Mouse (Mus musculus) right cerebral cortex, postnatal 10 days (tissue): ENCODE data around the gene Dnajb3.
"Not testable (repeated sequence)": the region's sequence is repeated elsewhere in the genome, so short reads cannot be mapped to it uniquely, and the experiment has no call there.

Source experiments
- DNase-seq, 2 experiments: peaks; one replicate each; pipeline ENCODE4 v3.0.0; 2021; ENCODE audit warnings: low spot score in 2 of 2

Dnajb3 gene

DNA sequence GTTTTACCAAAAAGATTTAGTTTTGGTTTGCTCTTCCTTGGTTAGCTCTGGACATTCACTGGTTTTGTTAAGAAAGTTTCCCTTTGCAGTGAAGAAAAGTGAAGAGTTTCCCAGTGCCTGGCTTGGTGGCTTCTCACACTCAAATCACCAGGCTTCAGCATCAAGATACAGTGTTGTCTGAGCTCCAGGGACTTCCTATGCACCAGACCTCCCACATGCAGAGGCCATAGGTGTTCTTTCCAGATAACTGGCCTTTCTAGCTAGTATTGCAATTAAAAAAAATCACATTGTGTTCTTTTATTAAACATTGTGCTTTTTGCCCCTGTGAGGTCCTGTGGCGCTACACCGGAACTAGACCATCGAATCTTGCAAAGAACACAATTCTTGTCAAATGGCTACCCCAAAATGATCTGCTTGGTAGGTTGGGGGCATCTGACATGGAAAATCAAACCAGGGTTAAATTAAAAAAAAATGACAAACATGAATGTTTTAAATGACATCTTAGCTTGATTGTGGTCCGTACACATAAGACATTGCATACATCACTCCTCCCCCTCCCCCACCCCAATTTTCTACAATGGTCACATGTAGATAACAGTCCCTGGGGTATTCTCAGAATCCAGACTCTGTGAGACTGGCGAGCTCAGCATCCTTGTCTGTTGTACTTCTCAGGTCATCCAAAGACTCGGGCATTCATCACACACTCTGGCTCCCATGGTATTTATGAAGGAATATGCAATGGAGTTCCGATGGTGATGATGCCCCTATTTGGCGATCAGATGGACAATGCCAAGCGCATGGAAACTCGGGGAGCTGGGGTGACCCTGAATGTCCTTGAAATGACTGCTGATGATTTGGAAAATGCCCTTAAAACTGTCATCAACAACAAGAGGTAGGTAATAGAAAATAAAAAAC is 10.1 kb upstream of the Dnajb3 start:
- no peak for DNase-seq

DNA sequence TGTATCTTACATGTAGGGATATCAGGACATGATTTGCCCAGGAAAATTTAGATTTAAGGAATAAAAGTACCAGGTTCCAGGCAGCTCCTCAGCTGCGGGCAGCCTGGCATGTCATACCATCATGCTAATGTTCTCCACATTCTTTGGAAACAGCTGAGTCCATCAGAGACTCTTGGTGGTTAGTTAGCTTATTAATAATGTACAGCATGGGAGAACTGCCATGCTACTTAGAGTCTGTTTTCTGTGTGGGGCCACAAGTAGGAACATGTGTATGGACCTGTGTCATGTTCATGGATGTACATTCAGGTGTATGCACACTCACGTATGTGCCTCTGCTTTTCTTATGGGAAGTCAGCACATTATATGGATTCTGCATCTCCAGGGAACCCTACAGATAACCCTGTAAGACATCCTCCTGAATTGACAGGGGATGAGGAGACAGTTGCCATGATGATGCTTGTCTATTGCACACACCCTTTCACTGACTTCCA is 8.9 kb upstream of the Dnajb3 start:
- no peak for DNase-seq

DNA sequence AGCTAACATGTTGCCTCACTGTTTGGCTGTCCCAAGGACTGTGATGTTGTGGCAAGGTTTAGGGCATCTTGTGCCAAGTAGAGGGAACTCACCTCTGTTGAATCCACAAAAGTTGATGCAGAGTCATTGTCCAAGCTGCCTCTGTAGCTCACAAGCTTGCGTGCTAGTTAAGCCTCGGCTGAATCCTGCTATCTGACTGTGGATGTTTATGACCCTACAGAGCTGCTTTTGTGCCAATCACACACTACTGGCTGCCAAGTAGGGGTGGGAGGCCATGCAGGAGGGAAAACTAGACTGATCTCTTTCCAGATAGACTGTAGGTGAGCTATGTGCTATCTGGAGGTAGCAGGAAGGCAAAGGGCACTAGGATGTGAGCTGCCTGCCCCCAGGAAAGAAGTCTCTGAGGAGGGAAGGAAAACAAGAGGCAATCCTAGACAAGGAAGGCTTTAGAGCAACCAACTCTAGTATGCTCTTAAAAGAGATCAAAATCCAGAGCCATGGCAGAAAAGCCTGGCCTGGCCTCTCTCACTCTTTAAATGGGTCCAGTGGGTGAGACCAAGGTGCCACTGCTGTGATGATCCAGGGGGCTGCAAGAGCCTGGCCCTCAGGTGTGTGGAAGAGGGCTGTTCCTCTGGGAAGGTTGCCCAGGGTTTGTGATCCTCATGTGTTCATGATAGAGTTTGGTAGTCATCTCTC is 8.3 kb upstream of the Dnajb3 start:
- no peak for DNase-seq

DNA sequence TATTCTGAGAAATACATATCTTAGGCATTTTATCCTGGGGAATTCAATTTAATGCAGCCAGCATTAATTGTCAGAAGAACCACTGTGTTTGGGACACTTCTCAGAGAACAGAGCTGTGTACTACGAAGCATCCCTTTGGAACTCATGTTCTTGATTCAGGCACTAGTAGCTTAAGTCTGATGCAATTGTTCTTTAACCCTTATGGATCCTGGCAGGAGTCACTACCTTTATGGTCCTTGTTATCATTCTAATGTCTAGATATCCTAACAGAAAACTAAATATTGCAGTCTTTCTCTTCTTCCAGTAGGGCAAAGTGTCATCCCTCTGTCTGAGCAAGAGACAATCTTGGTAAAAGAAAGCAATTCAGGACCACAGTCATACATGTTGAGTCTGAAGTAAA is 7.5 kb upstream of the Dnajb3 start:
- no peak for DNase-seq

DNA sequence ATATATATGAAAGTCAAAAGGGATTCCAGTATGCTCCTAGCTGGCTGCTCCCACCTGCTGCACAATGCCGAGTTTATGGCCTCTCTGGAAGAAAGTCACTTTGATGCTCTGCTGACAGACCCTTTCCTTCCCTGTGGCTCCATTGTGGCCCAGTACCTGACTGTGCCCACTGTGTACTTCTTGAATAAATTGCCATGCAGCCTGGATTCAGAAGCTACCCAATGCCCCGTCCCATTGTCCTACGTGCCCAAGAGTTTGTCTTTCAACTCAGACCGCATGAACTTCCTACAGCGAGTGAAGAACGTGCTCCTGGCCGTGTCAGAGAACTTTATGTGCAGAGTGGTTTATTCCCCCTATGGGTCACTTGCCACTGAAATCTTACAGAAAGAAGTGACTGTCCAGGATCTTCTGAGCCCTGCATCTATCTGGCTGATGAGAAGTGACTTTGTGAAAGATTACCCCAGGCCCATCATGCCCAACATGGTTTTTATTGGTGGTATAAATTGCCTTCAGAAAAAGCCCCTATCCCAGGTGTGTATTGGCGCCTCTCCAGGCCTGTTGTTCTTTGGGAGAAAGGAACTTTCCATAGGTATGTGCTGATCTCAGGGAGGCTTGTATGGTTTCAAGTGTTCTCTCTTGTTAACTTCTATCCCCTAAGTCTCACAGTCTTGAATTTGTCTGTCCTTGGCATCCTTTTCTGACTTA is 6.9 kb upstream of the Dnajb3 start:
- DNase-seq: no peak

DNA sequence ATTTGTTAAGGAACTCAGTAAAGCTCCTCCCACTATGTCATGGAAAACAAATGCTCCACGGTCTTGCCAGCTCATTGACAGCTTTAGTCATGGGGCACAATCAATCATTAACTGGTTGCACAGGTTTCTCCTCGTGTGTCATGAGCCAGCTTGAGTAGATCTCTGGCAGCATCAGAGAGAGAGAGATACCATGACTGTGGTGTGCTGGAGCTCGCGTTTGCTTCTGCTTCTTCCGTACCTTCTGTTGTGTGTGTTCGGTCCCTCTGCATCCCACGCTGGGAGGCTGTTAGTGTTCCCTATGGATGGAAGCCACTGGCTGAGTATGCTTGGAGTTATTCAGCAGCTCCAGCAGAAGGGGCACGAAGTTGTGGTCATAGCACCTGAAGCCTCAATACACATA is 6.2 kb upstream of the Dnajb3 start, which contains the start of gene Ugt1a1:
Gene Ugt1a1, plus strand, starts transcription at position 148 of the 400 bp plus-strand sequence.
- DNase-seq: no peak

DNA sequence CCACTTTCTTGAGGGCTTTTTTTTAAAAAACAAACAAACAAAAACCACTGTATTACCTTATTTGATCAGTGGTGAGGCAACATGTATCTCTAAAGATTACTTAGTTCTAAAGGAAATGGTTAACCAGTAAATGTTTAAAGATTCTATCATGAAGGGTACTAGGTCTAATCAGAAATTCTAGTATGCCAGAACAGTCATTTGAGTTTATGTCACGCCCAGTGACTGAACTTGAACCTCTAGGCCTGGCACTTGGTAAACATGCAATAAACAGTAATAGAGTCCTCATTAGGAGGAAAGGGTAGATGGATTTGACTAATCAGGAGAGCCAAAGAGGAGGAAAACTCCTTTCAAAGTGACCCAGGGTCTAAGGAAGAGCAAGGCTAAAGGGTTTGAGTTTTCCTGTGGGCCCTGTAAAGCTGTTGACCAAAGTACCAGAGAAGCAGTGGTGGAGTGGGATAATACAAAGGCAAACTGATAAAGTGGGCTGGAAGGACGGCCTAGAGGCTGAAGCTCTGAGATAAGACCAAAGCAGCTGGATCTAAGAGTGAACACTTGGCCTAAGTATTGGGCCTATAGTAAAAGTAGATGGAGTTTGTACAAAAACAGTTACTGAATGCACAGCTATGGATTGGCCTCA is 1.4 kb upstream of the Dnajb3 start:
- DNase-seq: no peak

DNA sequence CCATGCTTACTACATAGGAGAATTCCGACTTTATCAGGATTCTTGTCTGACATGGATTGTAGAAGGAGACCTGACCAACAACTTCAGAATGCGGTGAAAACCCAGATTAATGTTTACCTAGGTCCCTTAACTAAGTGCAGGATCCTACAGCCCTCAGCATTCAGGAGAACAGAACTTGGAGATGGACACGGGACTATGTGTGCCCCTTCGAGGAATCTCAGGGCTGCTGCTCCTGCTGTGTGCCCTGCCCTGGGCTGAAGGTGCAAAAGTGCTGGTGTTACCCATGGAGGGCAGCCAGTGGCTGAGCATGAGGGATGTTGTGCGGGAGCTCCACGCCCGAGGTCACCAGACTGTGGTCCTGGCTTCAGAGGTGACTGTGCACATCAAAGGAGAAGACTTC is 5.1 kb downstream of the Dnajb3 start, which contains the start of gene Ugt1a2:
Gene Ugt1a2, plus strand, starts transcription at position 146 of the 400 bp plus-strand sequence.
- no peak for DNase-seq

DNA sequence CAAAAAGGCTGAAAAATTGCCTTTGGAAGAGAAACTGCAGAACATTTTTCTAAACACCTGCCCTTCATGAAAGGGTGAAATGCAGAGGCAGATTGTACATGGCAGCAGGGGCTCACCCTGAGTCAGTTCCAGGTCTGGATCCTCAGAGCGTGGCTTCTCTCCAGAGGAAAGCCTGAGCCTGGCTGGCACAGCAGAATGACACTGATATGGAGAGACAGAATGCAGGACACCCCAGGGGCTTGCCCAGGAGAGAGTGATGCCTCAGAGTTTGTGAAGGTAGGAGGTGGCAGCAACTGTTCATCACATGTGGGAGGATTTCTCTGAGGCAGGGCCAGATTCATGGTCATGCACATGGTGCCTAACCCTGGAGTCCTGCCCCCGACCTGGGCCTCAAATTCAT is 5.6 kb downstream of the Dnajb3 start:
- no peak for DNase-seq

DNA sequence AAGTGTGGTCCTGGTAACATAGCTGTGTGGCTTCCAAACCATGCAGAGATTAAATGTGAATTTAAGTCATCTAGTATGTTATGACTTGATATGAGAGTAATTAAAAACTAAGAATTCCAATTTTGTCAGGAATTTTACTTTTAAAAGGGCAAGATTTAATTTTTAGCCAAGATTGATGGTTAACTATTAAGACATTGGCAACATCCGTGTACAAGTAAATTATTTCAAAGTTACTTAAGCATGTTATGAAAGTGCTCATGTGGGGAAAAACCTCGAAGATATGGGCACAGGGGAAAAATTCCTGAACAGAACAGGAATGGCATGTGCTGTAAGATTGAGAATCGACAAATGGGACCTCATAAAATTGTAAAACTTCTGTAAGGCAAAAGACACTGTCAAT is 8.1 kb downstream of the Dnajb3 start:
- no peak for DNase-seq

DNA sequence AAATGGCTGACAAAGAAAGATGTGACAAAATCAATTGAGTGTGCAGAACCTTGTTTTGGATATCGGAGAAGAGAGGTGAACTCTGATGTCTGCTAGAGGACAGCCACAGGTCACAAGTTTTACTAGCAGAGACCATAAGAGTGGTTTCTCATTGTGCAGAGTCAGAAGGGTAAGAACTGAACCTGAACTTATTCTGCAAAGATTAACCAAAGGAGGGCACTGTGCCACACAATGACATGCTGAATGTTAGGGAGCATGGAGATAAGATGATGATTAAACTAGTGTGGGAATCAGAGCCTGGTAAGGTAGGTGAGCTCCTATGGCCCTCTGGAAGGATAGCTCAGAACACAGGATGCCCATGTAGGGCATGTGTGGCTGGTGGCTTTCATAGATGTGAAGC is 9.9 kb downstream of the Dnajb3 start:
- no peak for DNase-seq

DNA sequence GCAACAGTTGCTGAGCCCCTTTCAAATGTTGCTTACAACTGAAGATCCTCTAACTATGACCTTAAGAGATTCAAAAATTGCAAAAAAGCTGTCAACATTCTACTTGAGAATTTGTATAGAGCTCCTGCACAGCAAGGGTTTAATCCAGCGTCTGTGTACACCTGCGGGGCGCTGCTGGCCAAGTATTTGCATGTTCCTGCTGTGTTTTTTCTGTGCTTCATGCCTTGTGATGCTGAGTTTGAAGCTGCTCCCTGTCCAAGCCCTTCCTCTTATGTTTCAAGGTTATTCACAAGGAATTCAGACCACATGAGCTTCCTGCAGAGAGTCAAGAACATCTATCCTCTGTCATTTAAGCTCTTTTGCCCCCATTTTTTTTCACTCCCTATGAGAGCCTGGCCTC is 13.4 kb downstream of the Dnajb3 start:
- no peak for DNase-seq

DNA sequence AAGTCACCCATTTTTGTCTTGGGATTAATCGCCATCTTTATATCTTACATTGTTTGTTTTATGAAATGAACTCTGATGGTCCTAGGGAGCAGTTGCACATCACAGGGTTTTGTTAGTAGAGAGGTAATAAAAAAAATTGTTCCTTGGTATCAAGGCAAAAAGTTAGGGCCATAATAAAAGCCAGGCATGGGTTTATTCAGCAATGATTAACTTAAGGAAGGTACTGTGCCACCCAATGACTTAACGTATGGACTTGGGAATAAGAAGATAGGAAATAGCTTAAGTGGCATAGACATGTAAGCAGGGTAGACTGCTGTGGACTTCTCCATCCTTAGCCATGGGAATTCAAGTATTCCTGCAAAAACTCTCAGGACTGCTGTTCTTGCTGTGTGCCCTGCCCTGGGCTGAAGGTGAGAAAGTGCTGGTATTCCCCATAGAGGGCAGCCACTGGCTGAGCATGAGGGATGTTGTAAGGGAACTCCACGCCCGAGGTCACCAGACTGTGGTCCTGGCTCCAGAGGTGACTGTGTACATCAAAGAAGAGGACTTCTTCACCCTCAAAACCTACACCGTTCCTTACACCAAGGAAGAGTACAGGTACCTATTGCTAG is 19.2 kb downstream of the Dnajb3 start:
- no peak for DNase-seq

DNA sequence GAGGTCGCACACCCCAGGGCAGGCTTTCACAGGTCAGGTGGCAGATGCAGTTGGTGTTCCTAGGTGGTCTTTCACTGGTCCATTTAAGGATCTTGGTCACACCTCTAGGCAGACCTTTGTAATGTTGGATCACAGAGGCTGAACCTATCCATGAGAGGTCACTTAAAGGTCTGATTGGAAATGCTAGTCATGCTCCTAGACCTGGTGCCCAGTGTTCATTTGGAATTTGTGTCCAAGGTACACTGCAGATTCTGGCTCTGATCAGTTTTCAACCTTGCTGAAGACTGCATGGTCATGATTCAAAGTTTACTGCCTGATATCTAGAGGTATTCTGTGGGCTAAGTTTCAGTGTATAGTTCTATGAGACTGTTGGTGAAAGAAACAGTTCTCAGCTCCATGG is 25.9 kb downstream of the Dnajb3 start:
- no peak for DNase-seq

DNA sequence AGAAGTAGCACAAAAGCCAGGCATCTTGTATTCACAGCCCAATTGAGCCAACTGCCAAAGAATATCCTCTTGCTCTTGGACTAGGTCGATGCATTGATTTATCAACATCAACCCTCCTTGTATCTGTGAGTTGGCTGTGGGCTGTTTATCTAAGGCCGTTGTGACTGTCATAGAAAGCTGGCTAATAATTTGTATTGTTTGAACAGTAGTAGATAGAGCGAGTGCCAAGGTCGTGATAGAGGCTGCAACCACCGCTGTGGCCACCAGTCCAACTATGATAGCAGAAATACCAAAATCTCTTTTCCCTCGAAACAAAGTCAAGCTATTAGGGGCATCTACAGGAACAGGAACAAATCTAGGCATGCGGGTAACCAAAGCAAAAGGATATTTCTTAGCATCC is 33.4 kb downstream of the Dnajb3 start:
- not testable (repeated sequence) for DNase-seq

DNA sequence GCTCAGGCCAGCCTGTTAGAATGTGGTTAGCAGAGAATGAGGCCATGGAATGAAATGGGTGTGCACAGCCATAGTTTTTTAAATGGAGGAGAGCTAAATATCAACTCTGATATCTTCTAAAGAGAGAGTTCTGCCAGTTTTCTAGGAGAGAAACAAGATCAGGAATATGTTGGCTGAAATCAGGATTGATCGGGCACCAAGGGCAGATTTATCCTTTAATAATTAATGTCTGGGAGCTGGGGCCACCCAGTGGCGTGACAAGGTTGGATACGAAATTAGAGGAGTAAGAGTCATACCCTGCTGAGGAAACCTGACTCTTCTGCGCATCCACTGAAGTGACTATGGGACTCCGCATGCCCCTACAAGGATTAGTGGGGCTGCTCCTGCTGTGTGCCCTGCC is 39.9 kb downstream of the Dnajb3 start, which contains the start of gene Ugt1a5:
Gene Ugt1a5, plus strand, starts transcription at position 302 of the 400 bp plus-strand sequence.
- DNase-seq: no peak

DNA sequence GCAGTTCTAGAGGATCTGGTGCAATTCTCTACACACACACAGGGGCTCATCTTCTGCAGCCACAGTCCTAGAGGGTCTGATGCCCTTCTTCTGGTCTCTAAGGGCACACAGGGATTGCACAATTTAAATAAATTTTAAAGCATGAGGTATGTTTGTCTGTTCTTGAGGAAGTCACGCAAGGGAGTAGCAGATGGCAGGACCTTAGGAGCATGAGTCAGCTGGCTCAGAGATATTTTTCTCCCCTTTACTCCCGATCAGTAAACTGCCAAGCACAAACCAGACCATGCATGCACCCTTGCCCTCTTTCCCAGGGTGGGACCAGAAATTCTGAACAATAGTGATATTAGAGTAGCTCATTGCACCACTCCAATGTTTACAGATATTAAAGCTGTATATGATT is 47.2 kb downstream of the Dnajb3 start:
- DNase-seq: no peak
